Comparison of ENCODE assay signal across 23 mouse cellular contexts in the genomic region with DNA sequence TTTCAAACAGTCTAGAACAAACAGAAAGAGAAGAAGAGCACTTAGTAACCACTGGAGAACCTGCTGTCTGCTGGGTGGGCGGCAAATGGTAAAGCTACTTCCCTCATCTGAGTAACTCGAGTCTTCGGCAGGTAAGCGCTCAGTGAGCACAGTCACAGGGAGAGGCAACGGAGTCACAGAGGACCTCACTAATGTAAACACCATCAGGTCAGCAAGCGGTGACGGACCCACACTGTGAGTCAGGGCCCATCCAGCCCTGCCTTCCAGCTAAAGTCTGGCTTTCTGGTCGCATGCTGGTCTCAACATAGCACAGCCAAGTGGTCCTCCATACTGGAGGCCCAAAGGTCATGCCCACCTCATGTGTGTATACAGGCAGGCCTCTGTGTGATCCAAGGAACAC. TPM values are rescaled to one million over a fixed set of nuclear protein-coding genes. Genes with fewer than 3 reads are reported as not detected.
DNase-seq lines count a peak whose midpoint lies in the region; ATAC-seq and TF ChIP-seq lines count a peak whose summit lies in the region.
"Had no signal": no experiment of that assay in that cellular context is flagged by ENCODE, and none has a peak within 500 bp of the region (broad histone marks: within the 10 kb centered on the region; RNA-seq: fewer than 3 reads in every experiment).

No protein-coding gene starts in this region.

- no peak for ATAC-seq in megakaryocyte, adult 5-6 weeks (ENCODE audit: poor library complexity, severe bottlenecking)
- peak; percentile 72 for ATAC-seq in stomach, embryonic 15.5 days (ENCODE audit: insufficient read depth, low FRiP score, low read depth)
- peak; percentile 66; the same call in 1 of the 2 replicates for ATAC-seq in stomach, embryonic 16.5 days (ENCODE audit: insufficient read depth, low FRiP score)
- no peak for ATAC-seq in liver, postnatal 0 days
- ATAC-seq: forebrain, embryonic 14.5 days had no signal

- TF ChIP-seq EP300 in liver, postnatal 0 days (IDR thresholded peaks at IDR 0.05; ENCODE audit: low read depth) = no peak

- H3K27me3 ChIP-seq in megakaryocyte, embryonic 14.5 days (replicated peaks) = peaks cover 10% of the 10 kb centered on the region
- H3K27me3 ChIP-seq in stomach, embryonic 15.5 days (replicated peaks) = no peaks in the 10 kb centered on the region
- H3K27me3 ChIP-seq in stomach, embryonic 16.5 days (ENCODE audit: control insufficient read depth, insufficient read depth, low read length) = no peaks in the 10 kb centered on the region
- no peaks in the 10 kb centered on the region for H3K27me3 ChIP-seq in liver, postnatal 0 days (ENCODE audit: insufficient read depth, low read length)
- H3K27me3 ChIP-seq: embryonic facial prominence, embryonic 13.5 days; embryonic facial prominence, embryonic 15.5 days; forebrain, embryonic 12.5 days had no signal

- H3K4me2 ChIP-seq in stomach, embryonic 15.5 days = no peak overlapping the region
- no peak overlapping the region for H3K4me2 ChIP-seq in stomach, embryonic 16.5 days (ENCODE audit: low read depth, low read length)
- H3K4me2 ChIP-seq in liver, postnatal 0 days (ENCODE audit: low read depth, low read length) = no peak overlapping the region
- H3K4me2 ChIP-seq: embryonic facial prominence, embryonic 13.5 days; embryonic facial prominence, embryonic 15.5 days; forebrain, embryonic 12.5 days had no signal

- H3K4me1 ChIP-seq in megakaryocyte, embryonic 14.5 days = peaks cover 30% of the 10 kb centered on the region
- no peaks in the 10 kb centered on the region for H3K4me1 ChIP-seq in stomach, embryonic 15.5 days
- peaks cover 6% of the 10 kb centered on the region; the same call in 1 of the 2 replicates for H3K4me1 ChIP-seq in stomach, embryonic 16.5 days (ENCODE audit: control insufficient read depth, insufficient read depth, low read length)
- no peaks in the 10 kb centered on the region for H3K4me1 ChIP-seq in liver, postnatal 0 days (ENCODE audit: insufficient read depth)
- H3K4me1 ChIP-seq: embryonic facial prominence, embryonic 13.5 days; embryonic facial prominence, embryonic 15.5 days; forebrain, embryonic 10.5 days; forebrain, embryonic 12.5 days had no signal

- DNase-seq in liver, postnatal 0 days = no peak
- DNase-seq in frontal cortex, postnatal 36 days (ENCODE audit: low spot score in 2 of 2) = no peak
- DNase-seq: adrenal gland, adult 2 months; adrenal gland, postnatal 10 days; adrenal gland, postnatal 25 days; cerebellum, adult 11 months; cerebellum, adult 18-20 months; cerebellum, adult 8-10 months; cerebellum, adult 9-11 months; cerebellum, postnatal 14 days; cerebellum, postnatal 36 days; embryo, embryonic 11 days had no signal

- TF ChIP-seq CTCF in liver, postnatal 0 days (IDR thresholded peaks at IDR 0.05; ENCODE audit: low read depth) = no peak

- peaks cover 4% of the 10 kb centered on the region; the same call in 1 of the 2 replicates for H3K9me3 ChIP-seq in megakaryocyte, embryonic 14.5 days
- H3K9me3 ChIP-seq in stomach, embryonic 15.5 days = no peaks in the 10 kb centered on the region
- no peaks in the 10 kb centered on the region for H3K9me3 ChIP-seq in stomach, embryonic 16.5 days (replicated peaks; ENCODE audit: control insufficient read depth, low read length)
- H3K9me3 ChIP-seq in liver, postnatal 0 days (ENCODE audit: low read length) = no peaks in the 10 kb centered on the region
- H3K9me3 ChIP-seq: embryonic facial prominence, embryonic 15.5 days; forebrain, embryonic 10.5 days; forebrain, embryonic 12.5 days had no signal

- WGBS in stomach, embryonic 15.5 days = 47% methylated on average over 8 of the region's 8 CpGs
- 46% methylated on average over 8 of the region's 8 CpGs for WGBS in stomach, embryonic 16.5 days
- WGBS in liver, postnatal 0 days (ENCODE audit: insufficient replicate concordance) = 63% methylated on average over 8 of the region's 8 CpGs

- no peaks in the 10 kb centered on the region for H3K36me3 ChIP-seq in megakaryocyte, embryonic 14.5 days (replicated peaks; ENCODE audit: low read length)
- H3K36me3 ChIP-seq in stomach, embryonic 15.5 days = no peaks in the 10 kb centered on the region
- no peaks in the 10 kb centered on the region for H3K36me3 ChIP-seq in stomach, embryonic 16.5 days (ENCODE audit: control insufficient read depth, insufficient read depth, low read length)
- H3K36me3 ChIP-seq in liver, postnatal 0 days (replicated peaks; ENCODE audit: insufficient read depth, low read length) = no peaks in the 10 kb centered on the region
- H3K36me3 ChIP-seq: forebrain, embryonic 12.5 days had no signal

- no peak overlapping the region for H3K27ac ChIP-seq in stomach, embryonic 15.5 days
- no peak overlapping the region for H3K27ac ChIP-seq in stomach, embryonic 16.5 days (ENCODE audit: low read length)
- no peak overlapping the region for H3K27ac ChIP-seq in liver, postnatal 0 days (ENCODE audit: low read depth)
- H3K27ac ChIP-seq: embryonic facial prominence, embryonic 13.5 days; embryonic facial prominence, embryonic 15.5 days; forebrain, embryonic 10.5 days; forebrain, embryonic 12.5 days had no signal

- no peak overlapping the region for H3K9ac ChIP-seq in stomach, embryonic 15.5 days
- no peak overlapping the region for H3K9ac ChIP-seq in stomach, embryonic 16.5 days (ENCODE audit: low read length)
- H3K9ac ChIP-seq in liver, postnatal 0 days (replicated peaks) = no peak overlapping the region
- H3K9ac ChIP-seq: embryonic facial prominence, embryonic 13.5 days; embryonic facial prominence, embryonic 15.5 days; forebrain, embryonic 12.5 days had no signal

- H3K4me3 ChIP-seq in megakaryocyte, embryonic 14.5 days (replicated peaks) = peak overlapping the region; percentile 16
- no peak overlapping the region for H3K4me3 ChIP-seq in stomach, embryonic 15.5 days (replicated peaks)
- no peak overlapping the region for H3K4me3 ChIP-seq in stomach, embryonic 16.5 days (replicated peaks; ENCODE audit: low read length)
- no peak overlapping the region for H3K4me3 ChIP-seq in liver, postnatal 0 days (ENCODE audit: low read depth, low read length)
- H3K4me3 ChIP-seq: embryonic facial prominence, embryonic 13.5 days; embryonic facial prominence, embryonic 15.5 days; erythroblast, embryonic 14.5 days; forebrain, embryonic 10.5 days; forebrain, embryonic 12.5 days had no signal

RNA-seq across cellular contexts. Expression of gene Mok, which starts 21.4 kb away (rescaled TPM):
- 2.1 and 2.3 TPM in 2 replicates for polyA plus RNA-seq in megakaryocyte, embryonic 14.5 days (2012; ENCODE audit: insufficient read depth, low replicate concordance)
- total RNA-seq in megakaryocyte, adult 5-6 weeks (2015) = 1.5 and 1.6 TPM in 2 replicates
- 1.4 and 1.6 TPM in 2 replicates for total RNA-seq in megakaryocyte, adult 5-6 weeks (2017)
- 2.5 and 3.3 TPM in 2 replicates for polyA plus RNA-seq in stomach, embryonic 15.5 days (2015; fragmentation: Nextera tagmentation; extraction: Ambion mirVana)
- polyA plus RNA-seq in stomach, embryonic 16.5 days (2015; fragmentation: Nextera tagmentation; extraction: Ambion mirVana) = 2.2 and 2.9 TPM in 2 replicates
- polyA plus RNA-seq in liver, postnatal 0 days (2015; fragmentation: Nextera tagmentation; extraction: Ambion mirVana) = 0.13 and 0.29 TPM in 2 replicates
- total RNA-seq: common myeloid progenitor, adult 5-6 weeks had no signal
- polyA plus RNA-seq: erythroblast, embryonic 14.5 days had no signal

RNA-seq across cellular contexts. Expression of gene Zfp839, which starts 30.7 kb away (rescaled TPM):
- 1.0 and 4.3 TPM in 2 replicates for polyA plus RNA-seq in megakaryocyte, embryonic 14.5 days (2012; ENCODE audit: insufficient read depth, low replicate concordance)
- 3.3 and 4.5 TPM in 2 replicates for total RNA-seq in megakaryocyte, adult 5-6 weeks (2015)
- 5.5 and 6.2 TPM in 2 replicates for total RNA-seq in megakaryocyte, adult 5-6 weeks (2017)
- 5.7 and 6.8 TPM in 2 replicates for polyA plus RNA-seq in stomach, embryonic 15.5 days (2015; fragmentation: Nextera tagmentation; extraction: Ambion mirVana)
- polyA plus RNA-seq in stomach, embryonic 16.5 days (2015; fragmentation: Nextera tagmentation; extraction: Ambion mirVana) = 4.4 and 4.6 TPM in 2 replicates
- 1.1 and 1.8 TPM in 2 replicates for polyA plus RNA-seq in liver, postnatal 0 days (2015; fragmentation: Nextera tagmentation; extraction: Ambion mirVana)

Comparison
In these comparisons a context has a peak if more than half of its experiments do, and no peak if none do; other contexts are left out.
1. ATAC-seq: peak in stomach, embryonic 15.5 days (single experiment) and stomach, embryonic 16.5 days (single experiment); none in megakaryocyte, adult 5-6 weeks (single experiment) and liver, postnatal 0 days (single experiment).